Mouse (Mus musculus) bone marrow macrophage, adult 2 months (primary cell): ENCODE measurements around the gene Snapc3.

Experiments used
- CTCF ChIP-seq: IDR thresholded peaks from 2 replicates; pipeline ENCODE4 v1.5.1; 2012; ENCODE audit warnings: low read depth, mild to moderate bottlenecking, low read length, moderate library complexity
- POLR2A ChIP-seq: IDR thresholded peaks from 2 replicates; pipeline ENCODE4 v1.6.1; 2012; ENCODE audit warnings: mild to moderate bottlenecking, low read depth, low read length, borderline replicate concordance

- TF ChIP-seq POLR2A (no peak), CTCF (no peak)
These were observed 21.5 kb downstream of the Snapc3 start for GRCm38 (mm10) chr4:83439045-83439444.
